Mouse (Mus musculus) T-cell, adult 66 days (primary cell): ENCODE measurements around the gene Axin1. TPM values are rescaled to one million over a fixed set of nuclear protein-coding genes. Genes with fewer than 3 reads are reported as not detected.

Experiments used
- total RNA-seq, 2 experiments: library from RNA; stranded (reverse); gene quantifications; 3 replicates in 1 of 2; 4 replicates in 1 of 2; pipeline ENCODE4 v1.2.4; 2023

The Axin1 gene
- total RNA-seq = 100 to 1,000 TPM; 104 to 111 TPM

GRCm38 (mm10) chr17:26138239-26138836 lies at the start of gene Axin1:
Gene Axin1 (plus strand): TSS chr17:26138688.

DNA sequence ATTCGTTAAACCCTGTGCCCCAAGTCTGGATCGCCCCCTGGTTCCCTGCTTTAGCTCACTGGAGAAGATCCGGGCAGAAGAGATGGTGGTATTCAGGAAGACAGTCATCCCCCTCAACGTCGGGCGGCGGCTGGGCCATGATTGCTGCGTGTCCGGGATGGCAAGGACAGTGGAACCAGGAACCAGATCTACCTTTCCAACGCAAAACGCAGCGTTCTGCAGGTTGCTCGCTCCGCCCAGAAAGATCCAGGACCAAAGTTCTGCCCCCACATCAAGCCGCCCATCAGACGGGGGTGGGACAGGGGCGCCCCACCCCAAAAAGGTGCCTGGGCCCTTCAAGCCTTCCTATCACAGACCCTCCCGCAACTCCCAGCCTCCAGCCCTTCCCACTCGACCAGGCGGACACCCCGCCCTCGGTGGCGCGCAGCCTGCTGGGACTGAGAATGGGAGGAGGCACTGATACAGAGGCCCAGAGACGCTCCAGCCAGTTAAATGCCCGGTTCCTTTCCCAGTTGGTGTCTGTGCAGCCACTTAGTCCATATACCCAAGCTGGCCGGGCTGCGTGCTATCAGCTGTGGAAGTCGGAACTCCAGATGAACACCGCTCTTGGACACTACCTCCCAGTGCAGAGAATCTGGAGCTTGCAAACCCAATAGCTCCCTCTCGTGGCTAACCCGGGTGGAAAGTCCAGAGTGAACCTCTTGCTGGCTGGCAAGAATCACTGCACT lies 48.4 kb upstream of the Axin1 start, which contains the start of gene Decr2:
Gene Decr2, minus strand, starts transcription at position 433 of the 728 bp plus-strand sequence.

DNA sequence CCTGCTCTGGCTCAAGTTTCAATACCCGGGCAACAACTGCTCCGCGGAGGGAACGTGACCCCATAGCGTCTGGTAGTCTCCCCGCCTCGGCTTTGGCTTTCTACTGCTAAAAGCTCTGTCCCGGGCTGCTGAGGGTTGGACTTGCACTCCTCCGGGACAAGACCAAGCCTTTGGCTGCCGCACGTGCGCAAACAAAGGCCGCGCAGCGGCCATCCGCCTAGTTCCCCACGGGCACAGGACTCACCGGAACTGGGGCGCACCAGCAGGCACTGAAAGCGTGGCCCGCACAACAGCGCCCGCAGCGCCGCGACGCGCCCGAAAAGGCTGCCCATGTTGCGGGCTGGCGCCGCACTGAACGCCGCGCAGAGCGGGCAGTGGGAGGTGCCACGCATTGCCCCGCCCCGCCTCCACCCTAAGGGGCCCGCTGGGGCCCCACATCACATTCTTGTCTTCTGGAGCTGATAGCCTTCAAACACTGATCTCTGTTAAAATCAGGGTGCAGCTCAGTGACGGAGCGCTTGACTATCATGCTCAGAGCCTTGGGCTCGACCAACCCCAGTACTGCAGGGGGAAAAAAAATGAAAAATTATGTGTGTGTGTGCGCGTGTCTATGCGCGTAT lies 43.3 kb upstream of the Axin1 start, which contains the start of gene Nme4:
Gene Nme4, minus strand, starts transcription at position 482 of the 620 bp plus-strand sequence.

GRCm38 (mm10) chr17:26113181-26113948 lies 25.1 kb upstream of the Axin1 start, which contains the start of gene Tmem8:
Gene Tmem8 (plus strand): TSS chr17:26113299.

DNA sequence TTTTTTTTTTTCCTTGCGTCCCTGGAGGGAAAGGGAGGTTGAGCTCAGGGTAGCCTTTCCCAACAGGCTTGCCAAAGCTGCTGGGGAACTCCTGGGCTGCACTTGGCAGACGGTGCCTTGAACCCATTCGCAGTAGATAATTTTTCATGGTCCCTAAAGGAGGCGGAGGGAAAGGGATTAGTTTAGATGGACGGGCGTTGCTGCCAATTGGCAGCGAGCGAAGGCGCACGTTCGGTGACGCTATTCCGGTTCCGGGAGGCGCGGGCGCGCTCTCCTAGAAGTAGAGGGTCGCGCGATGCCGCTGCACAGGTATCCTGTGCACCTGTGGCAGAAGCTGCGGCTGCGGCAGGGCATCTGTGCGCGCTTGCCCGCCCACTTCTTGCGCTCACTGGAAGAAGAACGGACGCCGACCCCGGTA lies 15.2 kb upstream of the Axin1 start, which contains the start of gene Mrpl28:
Gene Mrpl28, plus strand, starts transcription at position 234 of the 418 bp plus-strand sequence.

DNA sequence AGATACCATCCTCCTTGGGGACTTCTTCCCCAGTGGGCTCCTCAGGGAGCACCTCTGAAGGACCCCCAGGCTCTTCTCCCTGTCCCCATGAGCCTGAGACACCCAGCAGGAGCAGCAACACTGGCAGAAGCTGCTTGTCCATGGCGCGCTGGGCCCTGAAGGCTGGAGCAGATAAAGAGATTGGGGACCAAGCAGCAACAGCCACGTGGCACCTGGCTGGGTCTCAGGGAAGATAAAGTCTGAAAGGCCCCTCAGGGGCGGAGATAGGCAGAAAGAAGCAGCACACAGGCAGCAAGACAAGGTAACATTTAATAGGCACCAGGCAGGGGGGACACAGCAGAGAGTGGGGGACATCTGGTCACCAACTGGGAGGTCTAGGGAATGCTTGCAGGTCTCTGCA lies 60.4 kb downstream of the Axin1 start, which contains the start of gene Pdia2:
Gene Pdia2, minus strand, starts transcription at position 196 of the 400 bp plus-strand sequence.

DNA sequence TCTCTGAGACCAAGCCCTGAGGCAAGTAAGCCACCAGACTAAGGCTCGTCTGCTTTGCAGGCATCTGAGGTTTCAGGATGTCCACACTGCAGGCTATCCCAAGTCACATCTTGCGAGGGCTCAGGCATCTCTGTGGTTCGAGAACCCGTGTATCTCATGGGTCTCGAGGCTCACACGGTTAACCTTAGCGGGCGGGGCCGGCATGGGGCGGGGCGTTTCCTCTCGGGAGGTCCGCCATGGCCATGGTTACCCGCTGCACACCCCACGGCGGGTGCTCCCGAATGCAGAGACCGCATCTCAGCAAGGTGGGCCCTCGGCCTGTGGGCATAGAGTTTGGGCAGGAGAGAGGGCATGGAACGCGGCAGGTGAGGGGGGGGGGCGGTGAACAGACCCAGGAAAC lies 64.2 kb downstream of the Axin1 start, which contains the start of gene Rgs11:
Gene Rgs11, plus strand, starts transcription at position 215 of the 400 bp plus-strand sequence.

DNA sequence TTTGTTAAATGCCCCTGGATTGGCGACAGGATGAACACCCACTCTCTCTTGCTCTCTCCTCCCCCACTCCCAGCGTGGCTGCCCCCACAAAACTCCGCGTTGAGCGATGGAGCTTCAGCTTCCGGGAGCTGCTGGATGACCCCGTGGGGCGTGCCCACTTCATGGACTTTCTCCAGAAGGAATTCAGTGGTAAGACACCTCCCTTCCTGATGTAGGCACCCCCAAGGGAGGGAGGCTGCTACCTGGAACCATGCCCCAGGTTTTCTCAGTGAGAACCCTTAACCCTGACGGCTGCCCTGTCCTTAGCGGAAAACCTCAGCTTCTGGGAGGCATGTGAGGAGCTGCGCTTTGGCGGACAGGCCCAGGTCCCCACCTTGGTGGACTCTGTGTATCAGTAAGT lies 69.2 kb downstream of the Axin1 start, which contains the start of gene Arhgdig:
Gene Arhgdig, minus strand, starts transcription at position 101 of the 400 bp plus-strand sequence.

DNA sequence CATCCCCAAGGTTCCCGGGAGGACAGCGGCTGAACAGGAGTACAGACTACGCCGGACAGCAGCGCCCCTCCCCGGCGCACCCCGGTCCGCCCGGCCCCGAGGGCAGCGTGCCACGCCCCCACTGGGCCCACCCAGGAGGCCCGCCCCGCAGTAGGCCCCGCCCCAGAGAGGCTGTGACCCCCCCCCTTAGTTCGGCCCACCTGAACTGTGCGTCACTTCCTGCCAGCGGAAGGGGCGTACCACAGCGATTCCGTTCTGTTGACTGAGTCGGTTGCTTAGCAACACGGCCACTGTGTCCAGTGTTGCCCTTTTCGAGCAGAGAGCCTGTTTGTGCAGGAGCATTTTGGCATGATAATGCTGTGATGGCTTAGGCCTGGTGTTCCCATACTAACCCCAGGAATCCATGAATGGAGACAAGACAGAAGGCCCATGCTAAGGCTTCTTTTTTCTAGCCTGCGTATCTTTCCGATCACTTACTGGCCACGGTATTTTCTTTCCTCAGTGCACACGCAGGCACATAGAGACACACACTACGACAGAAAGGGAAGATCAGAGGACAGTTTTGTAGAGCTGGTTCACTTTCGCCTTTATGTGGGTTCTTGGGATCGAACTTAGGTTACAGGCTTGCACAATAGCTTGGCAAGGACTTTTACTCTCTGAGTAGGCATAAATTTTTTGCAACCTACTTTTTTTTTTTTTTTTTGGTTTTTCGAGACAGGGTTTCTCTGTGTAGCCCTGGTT lies 105.8 kb downstream of the Axin1 start, which contains the start of gene Fam234a:
Gene Fam234a, minus strand, starts transcription at position 142 of the 741 bp plus-strand sequence.

Other genes starting within 250 kb of the Axin1 start
- 10 to 100 TPM; 23.7 to 24.5 TPM for gene Rab40c, start 219.0 kb upstream of the Axin1 start, total RNA-seq
- gene Pigq, start 193.8 kb upstream of the Axin1 start, total RNA-seq = 10 to 100 TPM; 55.2 to 64.8 TPM
- not detected for gene Nhlrc4, start 193.7 kb upstream of the Axin1 start, total RNA-seq
- gene A930017K11Rik, start 186.1 kb upstream of the Axin1 start, total RNA-seq = under 1 TPM in 1 of 2 experiments, not detected in 1; 0.30 TPM
- gene Capn15, start 152.9 kb upstream of the Axin1 start, total RNA-seq = 10 to 100 TPM; 38.7 to 39.4 TPM
- gene Rab11fip3, start 69.1 kb upstream of the Axin1 start, total RNA-seq = 10 to 100 TPM; 18.3 to 22.2 TPM
- gene Decr2, start 48.4 kb upstream of the Axin1 start, total RNA-seq = 1 to 10 TPM; 6.5 TPM
- 1 to 10 TPM; 4.8 to 6.3 TPM for gene Nme4, start 43.1 kb upstream of the Axin1 start, total RNA-seq
- gene Tmem8, start 25.4 kb upstream of the Axin1 start, total RNA-seq = 10 to 100 TPM; 24.5 to 24.7 TPM
- gene Mrpl28, start 15.2 kb upstream of the Axin1 start, total RNA-seq = 10 to 100 TPM; 44.7 to 46.7 TPM
- not detected for gene Pdia2, start 60.4 kb downstream of the Axin1 start, total RNA-seq
- gene Rgs11, start 64.3 kb downstream of the Axin1 start, total RNA-seq = 10 to 100 TPM; 33.4 to 34.1 TPM
- not detected for gene Arhgdig, start 69.1 kb downstream of the Axin1 start, total RNA-seq
- gene Fam234a, start 105.6 kb downstream of the Axin1 start, total RNA-seq = 10 to 100 TPM; 34.5 to 38.7 TPM
- gene Luc7l, start 114.2 kb downstream of the Axin1 start, total RNA-seq = 100 to 1,000 TPM; 112 to 113 TPM